Mouse (Mus musculus): Measurements from ENCODE around the gene Cct7. TPM values are rescaled to one million over a fixed set of nuclear protein-coding genes. Genes with fewer than 3 reads are reported as not detected.
"Not testable (repeated sequence)": the region's sequence is repeated elsewhere in the genome, so short reads cannot be mapped to it uniquely, and the experiment has no call there.

Gene Cct7
- polyA plus RNA-seq, 1 experiment from 2014 or later = 601 TPM

DNA sequence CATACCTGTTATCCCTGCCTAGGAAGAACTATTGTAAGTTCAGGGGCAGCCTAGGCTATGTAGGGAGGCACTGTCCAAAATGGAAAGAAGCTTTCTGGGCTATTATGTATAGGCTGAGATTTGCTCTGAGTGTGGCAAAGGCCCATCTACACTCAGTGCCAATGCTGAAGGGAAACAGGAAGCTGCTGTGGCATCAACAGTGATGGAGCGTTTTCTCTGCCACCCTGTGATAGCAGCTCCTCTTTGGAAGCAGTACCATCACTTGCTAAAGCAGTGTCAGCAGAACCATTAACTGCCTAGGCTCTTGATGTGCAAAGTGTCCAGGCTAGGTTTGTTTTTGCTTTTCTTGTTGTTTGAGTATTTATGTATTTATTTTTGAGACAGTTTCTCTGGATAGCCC is 15.1 kb upstream of the Cct7 start:
- Histone ChIP-seq H3K9me3 (no peaks in the 10 kb centered on the region), H3K27me3 (no peaks in the 10 kb centered on the region), H3K36me3 (peaks cover 31% of the 10 kb centered on the region), H3K27ac (no peak overlapping the region), H3K4me1 (replicated peaks) (peaks cover 14% of the 10 kb centered on the region), H3K4me3 (no peak overlapping the region), H3K9ac (no peak overlapping the region), H3K4me2 (no peak overlapping the region)
- WGBS = 97% methylated on average over 1 of the region's 1 CpGs
- ATAC-seq (ENCODE audit: low FRiP score) = no peak

DNA sequence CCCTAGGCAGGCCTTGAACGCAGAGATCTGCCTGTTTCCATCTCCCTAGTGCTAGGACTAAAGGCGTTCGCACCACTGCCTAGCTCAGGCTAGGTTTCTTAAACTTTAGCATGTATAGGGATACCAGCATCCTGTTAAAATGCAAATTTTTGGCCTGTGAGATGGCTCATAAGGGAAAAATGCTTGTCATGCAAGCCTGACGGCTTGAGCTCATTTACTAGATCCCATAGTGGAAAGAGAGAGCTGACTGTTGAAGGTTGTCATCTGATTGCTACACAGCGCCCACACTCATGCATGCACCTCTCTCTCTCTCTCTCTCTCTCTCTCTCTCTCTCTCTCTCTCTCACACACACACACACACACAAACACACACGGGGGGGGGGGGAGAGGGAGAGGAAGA is 14.7 kb upstream of the Cct7 start:
- Histone ChIP-seq H3K27me3 (no peaks in the 10 kb centered on the region), H3K27ac (no peak overlapping the region), H3K36me3 (peaks cover 35% of the 10 kb centered on the region), H3K9me3 (no peaks in the 10 kb centered on the region), H3K4me1 (replicated peaks) (peaks cover 14% of the 10 kb centered on the region), H3K4me2 (no peak overlapping the region), H3K4me3 (no peak overlapping the region), H3K9ac (no peak overlapping the region)
- no peak for ATAC-seq (ENCODE audit: low FRiP score)
- 89% methylated on average over 5 of the region's 6 CpGs for WGBS

DNA sequence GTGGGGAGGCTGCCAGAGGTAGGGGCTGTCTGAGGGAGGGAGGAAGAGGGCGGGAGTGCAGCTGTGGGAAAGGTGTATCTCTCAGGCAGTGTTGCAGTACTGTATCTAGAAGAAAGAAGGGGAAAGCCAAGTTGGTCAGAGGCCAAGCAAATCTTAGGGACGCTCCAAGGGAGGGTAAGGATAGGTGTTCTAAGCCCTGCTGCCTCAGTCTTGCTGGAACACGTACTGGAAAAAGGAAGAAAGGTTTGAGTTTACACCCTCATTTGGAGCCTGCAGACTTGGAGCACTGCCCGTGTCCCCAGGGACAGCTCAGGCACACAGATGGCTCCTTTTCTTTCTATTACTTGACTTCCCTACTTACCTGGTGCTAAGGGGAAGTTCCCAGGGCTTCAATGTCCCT is 10.2 kb upstream of the Cct7 start:
- 97% methylated on average over 4 of the region's 4 CpGs for WGBS
- H3K4me1 ChIP-seq (replicated peaks) = no peaks in the 10 kb centered on the region
- no peak for ATAC-seq (ENCODE audit: low FRiP score)
- peaks cover 77% of the 10 kb centered on the region for H3K36me3 ChIP-seq
- H3K27ac ChIP-seq = no peak overlapping the region
- H3K4me2 ChIP-seq = no peak overlapping the region
- no peaks in the 10 kb centered on the region for H3K9me3 ChIP-seq
- H3K4me3 ChIP-seq = no peak overlapping the region
- no peak overlapping the region for H3K9ac ChIP-seq
- no peaks in the 10 kb centered on the region for H3K27me3 ChIP-seq

DNA sequence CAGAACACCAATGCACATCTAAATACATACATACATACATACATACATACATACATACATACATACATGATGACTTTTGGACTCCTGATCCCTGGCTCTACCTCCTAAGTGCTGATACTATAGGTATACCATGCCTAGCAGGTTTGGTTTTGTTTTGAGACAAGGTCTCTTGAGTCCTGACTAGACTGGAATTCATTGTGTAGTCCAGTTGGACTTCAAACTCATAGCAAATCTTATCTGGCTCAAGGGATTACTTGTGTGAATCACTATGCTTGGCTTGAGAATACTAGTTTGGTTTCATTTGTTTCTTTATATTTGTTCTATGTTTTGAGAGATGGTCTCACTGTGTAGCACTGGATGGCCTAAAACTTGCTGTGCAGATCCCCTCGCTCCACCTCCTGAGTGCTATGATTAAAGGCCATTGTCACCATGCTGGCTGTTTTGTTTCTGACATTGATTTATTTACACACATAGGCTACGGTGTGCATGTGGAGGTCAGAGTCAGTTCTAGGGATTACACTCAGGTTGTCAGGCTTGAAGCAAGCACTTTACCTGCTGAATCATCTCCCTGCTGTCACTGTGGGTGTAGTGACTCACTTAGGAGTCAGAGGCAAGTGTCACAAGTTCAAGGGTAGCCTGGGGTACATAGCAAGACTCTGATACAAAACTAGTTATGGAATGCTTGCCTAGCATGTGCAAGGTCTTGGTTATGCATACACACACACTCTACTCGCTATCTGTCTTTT is 7.7 kb upstream of the Cct7 start:
- Histone ChIP-seq H3K27me3 (no peaks in the 10 kb centered on the region), H3K9ac (no peak overlapping the region), H3K4me3 (no peak overlapping the region), H3K9me3 (no peaks in the 10 kb centered on the region), H3K4me2 (no peak overlapping the region), H3K4me1 (replicated peaks) (no peaks in the 10 kb centered on the region), H3K27ac (no peak overlapping the region), H3K36me3 (peaks cover 84% of the 10 kb centered on the region)
- WGBS = 86% methylated on average over 3 of the region's 3 CpGs
- ATAC-seq (ENCODE audit: low FRiP score) = no peak

DNA sequence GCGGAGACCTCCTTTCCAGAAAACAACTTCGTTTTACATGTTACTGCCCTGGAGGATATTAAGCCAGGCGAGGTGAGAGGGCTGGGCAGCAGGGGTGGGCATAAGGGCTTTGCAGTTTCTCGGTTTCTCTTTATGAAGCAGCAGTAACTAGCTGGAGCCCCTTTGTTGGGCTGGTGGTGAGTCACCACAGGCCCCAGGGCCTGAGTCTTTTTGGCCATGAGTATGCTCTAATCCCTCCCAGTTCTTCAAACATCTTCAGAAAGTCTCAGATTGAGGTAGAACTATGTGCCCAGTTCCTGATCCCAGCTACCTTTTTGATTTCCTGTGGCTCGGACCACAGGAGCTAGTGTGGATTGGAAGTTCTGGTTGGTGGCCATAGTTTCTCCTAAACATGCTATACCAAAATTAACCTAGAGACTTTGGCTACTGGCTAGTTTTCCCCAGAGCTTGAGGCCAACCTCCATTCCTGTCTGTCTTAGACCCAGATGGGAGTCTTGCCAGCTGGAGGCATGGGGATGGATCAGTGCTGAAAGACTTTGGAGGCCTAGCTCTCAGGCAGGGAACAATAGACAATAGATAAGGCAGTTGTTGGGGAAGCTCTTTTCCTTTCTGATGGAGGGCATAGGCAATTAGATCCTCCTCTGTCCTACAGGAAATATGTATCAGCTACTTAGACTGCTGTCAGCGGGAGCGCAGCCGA is 6.9 kb upstream of the Cct7 start:
- H3K4me3 ChIP-seq = no peak overlapping the region

DNA sequence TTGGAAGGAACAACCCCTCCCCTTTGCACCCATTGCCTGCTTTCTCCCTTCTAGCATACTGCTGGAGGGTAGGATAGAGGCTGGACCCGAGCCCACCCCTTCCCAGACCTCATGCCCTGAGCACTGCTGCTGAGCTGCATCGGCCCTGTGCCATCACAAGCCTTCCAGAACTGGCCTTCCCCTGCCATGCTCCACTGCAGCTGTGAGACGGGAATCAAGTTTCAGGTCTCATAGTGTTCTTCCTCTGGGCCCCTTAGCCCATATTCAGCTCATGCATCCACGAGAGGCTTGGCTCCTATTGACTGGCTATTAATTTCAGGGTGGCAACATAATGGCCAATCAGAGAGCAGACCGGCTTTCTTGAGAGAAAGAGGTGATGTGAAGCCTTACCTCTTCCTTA is 6.0 kb upstream of the Cct7 start:
- Histone ChIP-seq H3K27ac (no peak overlapping the region), H3K9ac (no peak overlapping the region), H3K4me1 (replicated peaks) (peaks cover under 1% of the 10 kb centered on the region; the same call in 1 of the 2 replicates), H3K27me3 (no peaks in the 10 kb centered on the region), H3K9me3 (no peaks in the 10 kb centered on the region), H3K36me3 (peaks cover 67% of the 10 kb centered on the region), H3K4me2 (no peak overlapping the region), H3K4me3 (no peak overlapping the region)
- no peak for ATAC-seq (ENCODE audit: low FRiP score)
- WGBS = 83% methylated on average over 5 of the region's 5 CpGs

More for the DNA sequence above, 6.9 kb upstream of the Cct7 start:
- Histone ChIP-seq H3K9me3 (no peaks in the 10 kb centered on the region), H3K27ac (no peak overlapping the region), H3K4me2 (no peak overlapping the region), H3K4me1 (replicated peaks) (no peaks in the 10 kb centered on the region), H3K9ac (no peak overlapping the region), H3K36me3 (peaks cover 76% of the 10 kb centered on the region), H3K27me3 (no peaks in the 10 kb centered on the region)
- no peak for ATAC-seq (ENCODE audit: low FRiP score)
- WGBS = 91% methylated on average over 8 of the region's 8 CpGs

DNA sequence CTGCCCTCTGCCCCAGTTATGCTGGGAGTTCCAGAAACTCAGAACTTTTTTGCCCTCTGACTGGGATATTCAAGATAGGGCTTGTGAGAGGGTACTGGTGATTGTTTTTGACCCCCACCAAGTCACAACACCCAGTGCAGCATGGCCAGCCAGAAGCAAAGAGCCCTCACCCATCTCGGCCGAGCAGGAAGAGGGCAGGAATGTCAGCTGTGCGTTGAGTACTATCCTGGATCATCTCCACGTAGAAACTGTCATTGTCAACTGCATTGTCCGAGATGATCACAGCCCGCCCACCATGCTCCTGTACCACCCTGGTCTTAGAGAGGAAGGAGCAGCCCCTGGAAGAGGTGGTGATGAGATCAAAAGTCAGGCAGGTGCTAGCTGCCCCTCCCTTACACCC is 4.0 kb upstream of the Cct7 start:
- H3K27ac ChIP-seq = no peak overlapping the region
- no peak overlapping the region for H3K9ac ChIP-seq
- no peak overlapping the region for H3K4me3 ChIP-seq
- H3K27me3 ChIP-seq = no peaks in the 10 kb centered on the region
- H3K4me1 ChIP-seq (replicated peaks) = peaks cover 7% of the 10 kb centered on the region; the same call in 1 of the 2 replicates
- WGBS = 87% methylated on average over 6 of the region's 6 CpGs
- peaks cover 47% of the 10 kb centered on the region for H3K36me3 ChIP-seq
- no peak for ATAC-seq (ENCODE audit: low FRiP score)
- no peaks in the 10 kb centered on the region for H3K9me3 ChIP-seq
- H3K4me2 ChIP-seq = no peak overlapping the region

DNA sequence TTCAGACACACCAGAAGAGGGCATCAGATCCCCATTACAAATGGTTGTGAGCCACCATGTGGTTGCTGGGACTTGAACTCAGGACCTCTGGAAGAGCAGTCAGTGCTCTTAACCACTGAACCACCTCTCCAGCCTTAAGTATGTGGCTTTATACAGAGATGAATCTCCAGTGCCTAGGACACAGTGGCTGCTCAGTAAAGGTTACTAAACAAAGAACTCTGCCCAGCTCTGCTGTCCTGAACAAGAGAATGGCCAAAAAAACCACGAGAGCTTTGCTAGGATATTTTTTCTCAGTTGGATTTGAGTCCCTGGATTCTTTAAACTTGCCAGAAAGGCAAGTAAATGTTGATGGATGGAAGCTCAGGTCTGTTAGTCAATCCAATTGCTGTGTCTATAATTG is 1.2 kb upstream of the Cct7 start:
- peaks cover 34% of the 10 kb centered on the region for H3K4me1 ChIP-seq (replicated peaks)
- not testable (repeated sequence) for H3K27me3 ChIP-seq; H3K27ac ChIP-seq; ATAC-seq (ENCODE audit: low FRiP score); H3K4me3 ChIP-seq; H3K9me3 ChIP-seq
- 62% methylated on average over 1 of the region's 1 CpGs for WGBS
- H3K36me3 ChIP-seq = peaks cover 22% of the 10 kb centered on the region
- peak overlapping the region; percentile 89 for H3K4me2 ChIP-seq
- 0 out of 2 replicates have a peak overlapping the region, but pooled peaks have one; percentile 80 for H3K9ac ChIP-seq

DNA sequence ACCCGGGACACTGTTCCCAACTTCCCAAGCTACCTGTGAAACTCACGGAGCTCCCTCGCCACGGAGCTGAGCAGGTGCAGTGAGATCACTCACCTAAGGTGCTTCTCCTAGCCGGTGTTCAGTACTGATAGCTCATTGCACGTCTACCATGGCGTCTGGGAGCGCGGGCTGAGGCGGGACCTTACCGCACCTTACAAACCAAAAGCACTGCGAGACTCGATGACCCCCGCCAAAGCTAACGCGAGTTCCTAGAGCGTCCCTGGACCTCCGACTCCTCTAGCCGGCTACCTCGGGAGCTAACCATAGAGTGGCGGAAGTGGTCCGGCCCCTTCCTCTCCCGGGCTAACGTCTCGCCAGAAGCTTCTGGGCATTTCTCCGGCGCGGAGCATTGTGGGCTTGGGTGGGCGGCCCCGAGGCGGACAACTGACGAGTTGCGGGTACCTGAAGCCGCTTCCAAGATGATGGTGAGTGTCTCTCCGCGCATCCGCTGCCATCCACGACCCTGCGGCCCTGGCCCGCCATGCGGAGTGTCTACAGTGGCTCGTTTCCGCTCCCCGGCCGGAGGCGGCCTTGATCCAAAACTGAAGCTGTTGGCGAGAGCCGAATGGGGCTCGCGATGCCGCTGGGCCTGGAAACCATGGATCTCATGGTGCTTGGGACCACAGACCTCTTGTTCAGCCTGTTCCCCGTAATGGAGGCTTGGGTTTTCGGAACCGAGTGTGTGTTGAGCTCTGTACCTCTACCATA is 523 bp downstream of the Cct7 start, which contains the start of gene Pradc1:
Pradc1 (minus strand) TSS at position 307 of the 747 bp plus-strand sequence.
- H3K27me3 ChIP-seq = no peaks in the 10 kb centered on the region
- peaks cover 49% of the 10 kb centered on the region for H3K4me1 ChIP-seq (replicated peaks)
- H3K9me3 ChIP-seq = no peaks in the 10 kb centered on the region
- 0% methylated on average over 54 of the region's 54 CpGs for WGBS
- peak; percentile 94 for ATAC-seq (ENCODE audit: low FRiP score)
- peaks cover 5% of the 10 kb centered on the region for H3K36me3 ChIP-seq
- peak within 1 kb of the TSS; percentile 95 for H3K27ac ChIP-seq
- H3K9ac ChIP-seq = peak within 1 kb of the TSS; percentile 83
- H3K4me2 ChIP-seq = peak within 1 kb of the TSS; percentile 89
- H3K4me3 ChIP-seq = peak within 1 kb of the TSS; percentile 56

DNA sequence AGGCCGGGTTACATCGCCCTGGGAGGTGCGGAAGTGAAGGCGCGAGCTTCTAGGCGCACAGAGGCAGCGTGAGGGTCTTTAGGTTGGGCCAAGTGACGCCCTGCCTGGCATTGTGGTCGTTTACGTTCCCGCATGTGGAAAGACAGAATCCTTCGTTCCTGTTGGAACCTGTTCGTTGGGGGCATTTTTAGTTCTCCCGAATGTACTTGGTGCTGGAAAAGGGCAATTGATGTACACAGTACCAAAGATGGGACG is 1.0 kb downstream of the Cct7 start:
- under 1% methylated on average over 15 of the region's 15 CpGs for WGBS
- H3K9me3 ChIP-seq = no peaks in the 10 kb centered on the region
- H3K4me2 ChIP-seq = peak overlapping the region; percentile 89
- H3K27ac ChIP-seq = peak overlapping the region; percentile 95
- H3K9ac ChIP-seq = peak overlapping the region; percentile 83
- peak overlapping the region; percentile 56 for H3K4me3 ChIP-seq
- H3K4me1 ChIP-seq (replicated peaks) = peaks cover 54% of the 10 kb centered on the region
- no peak for ATAC-seq (ENCODE audit: low FRiP score)
- H3K36me3 ChIP-seq = peaks cover 2% of the 10 kb centered on the region
- H3K27me3 ChIP-seq = no peaks in the 10 kb centered on the region

DNA sequence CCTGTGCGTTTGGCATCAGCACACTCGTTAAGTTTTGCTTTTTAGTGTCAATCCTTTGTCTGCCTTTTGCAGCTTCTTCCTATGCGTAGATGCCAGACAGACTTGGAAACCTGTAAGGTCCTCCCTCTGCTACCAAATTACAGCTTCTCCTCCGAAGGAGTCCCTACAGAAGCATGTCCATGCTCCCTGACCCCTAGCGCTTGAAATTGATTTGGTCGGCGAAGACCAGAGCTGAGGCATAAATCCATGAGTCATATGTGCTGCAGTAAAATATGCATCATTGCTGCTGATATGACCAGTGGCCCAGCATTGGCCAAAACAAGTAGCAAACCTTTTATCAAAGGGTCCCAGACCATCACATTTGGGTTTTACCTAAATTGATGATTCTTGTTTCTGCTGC is 1.5 kb downstream of the Cct7 start:
- Histone ChIP-seq H3K4me1 (replicated peaks) (peaks cover 58% of the 10 kb centered on the region), H3K9ac (peak overlapping the region; percentile 83), H3K4me3 (peak overlapping the region; percentile 56), H3K9me3 (no peaks in the 10 kb centered on the region), H3K4me2 (peak overlapping the region; percentile 89), H3K27me3 (no peaks in the 10 kb centered on the region), H3K36me3 (no peaks in the 10 kb centered on the region), H3K27ac (peak overlapping the region; percentile 95)
- WGBS = 12% methylated on average over 7 of the region's 7 CpGs
- ATAC-seq (ENCODE audit: low FRiP score) = no peak

DNA sequence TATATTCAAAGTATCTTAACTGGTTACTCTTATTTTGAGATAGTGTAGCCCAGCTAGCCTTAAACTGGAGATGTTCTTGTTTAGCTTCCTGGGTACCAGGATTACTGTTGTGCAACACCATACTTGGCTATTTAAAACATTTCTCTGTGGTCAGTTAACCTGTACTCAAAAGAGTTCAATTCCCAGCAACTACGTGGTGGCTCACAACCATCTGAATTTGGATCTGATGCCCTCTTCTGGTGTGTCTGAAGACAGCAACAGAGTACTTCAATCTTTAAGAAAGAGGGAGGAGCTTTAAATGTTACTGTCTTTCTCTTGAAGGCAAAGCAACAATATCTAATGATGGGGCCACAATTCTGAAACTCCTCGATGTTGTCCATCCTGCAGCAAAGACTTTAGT is 8.3 kb downstream of the Cct7 start:
- ATAC-seq (ENCODE audit: low FRiP score) = no peak
- no peak overlapping the region for H3K4me3 ChIP-seq
- peaks cover 40% of the 10 kb centered on the region for H3K4me1 ChIP-seq (replicated peaks)
- H3K36me3 ChIP-seq = peaks cover 57% of the 10 kb centered on the region
- H3K4me2 ChIP-seq = no peak overlapping the region
- H3K9ac ChIP-seq = no peak overlapping the region
- H3K9me3 ChIP-seq = no peaks in the 10 kb centered on the region
- no peak overlapping the region for H3K27ac ChIP-seq
- WGBS = 95% methylated on average over 2 of the region's 2 CpGs
- H3K27me3 ChIP-seq = no peaks in the 10 kb centered on the region
